Mouse (Mus musculus) kidney, postnatal 0 days (tissue): ENCODE results near the gene Chac1. TPM values are rescaled to one million over a fixed set of nuclear protein-coding genes. Genes with fewer than 3 reads are reported as not detected.
A peak's percentile ranks its signal among the peaks of the same experiment; 100 is the strongest.

Experiments
- ATAC-seq: fragments of 200-750 bp; cut with Nextera tagmentation; replicated peaks from 2 replicates; pipeline ENCODE4 v1.8.0; 2017; ENCODE audit warnings: low read depth, moderate number of reproducible peaks, moderate TSS enrichment, moderate library complexity; ENCODE audit not compliant: low FRiP score
- DNase-seq: peaks from one replicate; pipeline ENCODE4 v3.0.0-alpha.2; 2016; ENCODE audit warnings: low spot score
- H3K27ac ChIP-seq: fragments of 300-500 bp; sonication (generic); 2 replicates; pipeline ENCODE4 v1.5.1; 2014; ENCODE audit warnings: mild to moderate bottlenecking
- H3K27me3 ChIP-seq: fragments of 300-500 bp; sonication (generic); 2 replicates; pipeline ENCODE4 v1.6.1; 2014; ENCODE audit warnings: low read length, mixed read lengths; ENCODE audit not compliant: insufficient read depth
- H3K36me3 ChIP-seq: fragments of 300-500 bp; sonication (generic); 2 replicates; pipeline ENCODE4 v1.6.1; 2014; ENCODE audit warnings: low read length, mixed read lengths; ENCODE audit not compliant: insufficient read depth
- H3K4me1 ChIP-seq: fragments of 300-500 bp; sonication (generic); replicated peaks from 2 replicates; pipeline ENCODE4 v1.6.1; 2014; ENCODE audit warnings: antibody characterized with exemption, low read length, mixed read lengths; ENCODE audit not compliant: insufficient read depth
- H3K4me2 ChIP-seq: fragments of 300-500 bp; sonication (generic); 2 replicates; pipeline ENCODE4 v1.6.1; 2014; ENCODE audit warnings: mild to moderate bottlenecking, low read length, moderate library complexity, mixed read lengths
- H3K4me3 ChIP-seq: fragments of 300-500 bp; sonication (generic); replicated peaks from 2 replicates; pipeline ENCODE4 v1.5.1; 2014; ENCODE audit warnings: low read depth, low read length
- H3K9ac ChIP-seq: fragments of 300-500 bp; sonication (generic); 2 replicates; pipeline ENCODE4 v1.6.1; 2014; ENCODE audit warnings: low read depth, low read length
- H3K9me3 ChIP-seq: fragments of 300-500 bp; sonication (generic); replicated peaks from 2 replicates; pipeline ENCODE4 v1.6.1; 2016; ENCODE audit warnings: low read length, inconsistent platforms, mixed read lengths
- CTCF ChIP-seq: IDR thresholded peaks from 2 replicates; pipeline ENCODE4 v1.5.1; 2016; ENCODE audit warnings: antibody characterized with exemption, low read depth, mild to moderate bottlenecking, moderate library complexity
- WGBS: fragments of 180-500 bp; shearing (Covaris S2); extraction: QIAGEN DNeasy Blood & Tissue Kit; methylation state at CpG from one replicate; pipeline ENCODE4 v1.1.7; 2014; 5-methylcytosine and 5-hydroxymethylcytosine counted together
- polyA plus RNA-seq: library from polyadenylated mRNA; unstranded; fragments of >200 nt; fragmentation: Nextera tagmentation; extraction: Ambion mirVana; gene quantifications from 2 replicates; pipeline ENCODE4 v1.2.1, GENCODE M21; 2015

The Chac1 gene
- polyA plus RNA-seq, 1 experiment from 2014 or later, result 0.64 TPM

- H3K4me1 ChIP-seq, result peaks cover 33% of the 10 kb centered on the region
- WGBS, result 0% methylated on average over 30 of the region's 30 CpGs
- no peak for ATAC-seq
- peaks cover 33% of the 10 kb centered on the region for H3K27me3 ChIP-seq
- peak; percentile 62 for TF ChIP-seq CTCF
- H3K4me3 ChIP-seq, result peak overlapping the region; percentile 61
- H3K27ac ChIP-seq, result no peak overlapping the region
- no peaks in the 10 kb centered on the region for H3K9me3 ChIP-seq
- peak overlapping the region; percentile 91 for H3K4me2 ChIP-seq
- peak; percentile 58 for DNase-seq
- no peaks in the 10 kb centered on the region for H3K36me3 ChIP-seq
- peak overlapping the region; percentile 64 for H3K9ac ChIP-seq
Measured at GRCm38 (mm10) chr2:119327102-119327480, 23.9 kb upstream of the Chac1 start.

GRCm38 (mm10) chr2:119327942-119328526, 23.0 kb upstream of the Chac1 start:
- 18% methylated on average over 11 of the region's 11 CpGs for WGBS
- Histone ChIP-seq H3K27me3 (peaks cover 30% of the 10 kb centered on the region), H3K4me1 (peaks cover 27% of the 10 kb centered on the region)

GRCm38 (mm10) chr2:119328546-119328945, 22.5 kb upstream of the Chac1 start:
- ATAC-seq (no peak), DNase-seq (no peak)
- TF ChIP-seq CTCF, result no peak
- H3K9me3 ChIP-seq, result no peaks in the 10 kb centered on the region
- H3K4me2 ChIP-seq, result peak overlapping the region; percentile 91
- H3K36me3 ChIP-seq, result no peaks in the 10 kb centered on the region
- H3K27ac ChIP-seq, result no peak overlapping the region
- WGBS, result 45% methylated on average over 5 of the region's 5 CpGs
- peak overlapping the region; percentile 61 for H3K4me3 ChIP-seq
- H3K9ac ChIP-seq, result no peak overlapping the region
- peaks cover 27% of the 10 kb centered on the region for H3K4me1 ChIP-seq
- H3K27me3 ChIP-seq, result peaks cover 25% of the 10 kb centered on the region

More at GRCm38 (mm10) chr2:119327942-119328526, 23.0 kb upstream of the Chac1 start:
- Histone ChIP-seq H3K36me3 (no peaks in the 10 kb centered on the region), H3K9ac (no peak overlapping the region), H3K9me3 (no peaks in the 10 kb centered on the region), H3K27ac (no peak overlapping the region), H3K4me3 (peak overlapping the region; percentile 61), H3K4me2 (peak overlapping the region; percentile 91)
- DNase-seq, result no peak
- TF ChIP-seq CTCF, result no peak
- ATAC-seq, result no peak

- H3K27ac ChIP-seq, result no peak overlapping the region
- no peak for ATAC-seq
- no peak for TF ChIP-seq CTCF
- H3K9ac ChIP-seq, result no peak overlapping the region
- H3K4me3 ChIP-seq, result peak overlapping the region; percentile 61; the same call in 1 of the 2 replicates
- DNase-seq, result no peak
- no peaks in the 10 kb centered on the region for H3K36me3 ChIP-seq
- WGBS, result 35% methylated on average over 3 of the region's 3 CpGs
- peak overlapping the region; percentile 91; the same call in 1 of the 2 replicates for H3K4me2 ChIP-seq
- no peaks in the 10 kb centered on the region for H3K9me3 ChIP-seq
- H3K4me1 ChIP-seq, result peaks cover 23% of the 10 kb centered on the region
- peaks cover 19% of the 10 kb centered on the region for H3K27me3 ChIP-seq
Measured at GRCm38 (mm10) chr2:119329123-119329817, 21.8 kb upstream of the Chac1 start.

- H3K9ac ChIP-seq, result no peak overlapping the region
- ATAC-seq, result no peak
- H3K36me3 ChIP-seq, result no peaks in the 10 kb centered on the region
- TF ChIP-seq CTCF, result no peak
- H3K9me3 ChIP-seq, result no peaks in the 10 kb centered on the region
- H3K4me3 ChIP-seq, result no peak overlapping the region
- H3K27ac ChIP-seq, result no peak overlapping the region
- H3K27me3 ChIP-seq, result peaks cover 8% of the 10 kb centered on the region
- H3K4me1 ChIP-seq, result peaks cover 13% of the 10 kb centered on the region; the same call in 1 of the 2 replicates
- no peak for DNase-seq
- 0 out of 2 replicates have a peak overlapping the region, but pooled peaks have one; percentile 15 for H3K4me2 ChIP-seq
- 95% methylated on average over 8 of the region's 8 CpGs for WGBS
Measured at GRCm38 (mm10) chr2:119330795-119331194, 20.2 kb upstream of the Chac1 start.

- 79% methylated on average over 24 of the region's 24 CpGs for WGBS
- DNase-seq (no peak), ATAC-seq (no peak)
- H3K9ac ChIP-seq, result 0 out of 2 replicates have a peak overlapping the region, but pooled peaks have one; percentile 31
- H3K4me2 ChIP-seq, result 0 out of 2 replicates have a peak overlapping the region, but pooled peaks have one; percentile 2
- no peak for TF ChIP-seq CTCF
- H3K27me3 ChIP-seq, result peaks cover 8% of the 10 kb centered on the region
- no peaks in the 10 kb centered on the region for H3K36me3 ChIP-seq
- no peaks in the 10 kb centered on the region for H3K9me3 ChIP-seq
- H3K4me3 ChIP-seq, result no peak overlapping the region
- no peak overlapping the region for H3K27ac ChIP-seq
- H3K4me1 ChIP-seq, result peaks cover under 1% of the 10 kb centered on the region; the same call in 1 of the 2 replicates
Measured at GRCm38 (mm10) chr2:119332177-119332661, 18.8 kb upstream of the Chac1 start.
